Mouse (Mus musculus) ES-E14 (cell line): ENCODE measurements around the gene AL731706.1.

Experiments used
- CHD2 ChIP-seq: IDR thresholded peaks from 2 replicates; pipeline ENCODE4 v1.6.1; 2014; ENCODE audit warnings: mild to moderate bottlenecking, low read depth, low read length, inconsistent platforms
- HCFC1 ChIP-seq: IDR thresholded peaks from 2 replicates; pipeline ENCODE4 v1.6.1; 2012; ENCODE audit warnings: low read length, inconsistent platforms, borderline replicate concordance; ENCODE audit not compliant: insufficient read depth
- ZC3H11A ChIP-seq: IDR thresholded peaks from 2 replicates; pipeline ENCODE4 v1.6.1; 2012; ENCODE audit warnings: low read depth, mild to moderate bottlenecking, inconsistent platforms, low read length, borderline replicate concordance

GRCm38 (mm10) chr2:136911958-136912411, 20.8 kb upstream of the AL731706.1 start:
- TF ChIP-seq CHD2 (no peak), HCFC1 (no peak), ZC3H11A (no peak)
